Mouse (Mus musculus) bone marrow macrophage, adult 2 months (primary cell): ENCODE measurements around the gene Dnah2.

Experiments
- CTCF ChIP-seq: IDR thresholded peaks from 2 replicates; pipeline ENCODE4 v1.5.1; 2012; ENCODE audit warnings: low read depth, mild to moderate bottlenecking, low read length, moderate library complexity
- POLR2A ChIP-seq: IDR thresholded peaks from 2 replicates; pipeline ENCODE4 v1.6.1; 2012; ENCODE audit warnings: mild to moderate bottlenecking, low read depth, low read length, borderline replicate concordance

GRCm38 (mm10) chr11:69447299-69447698 is 101.6 kb downstream of the Dnah2 start:
- TF ChIP-seq CTCF (no peak), POLR2A (no peak)
